Mouse (Mus musculus) liver, embryonic 16.5 days (tissue): ENCODE data around the gene Pi4ka. TPM values are rescaled to one million over a fixed set of nuclear protein-coding genes. Genes with fewer than 3 reads are reported as not detected.
A peak's percentile ranks its signal among the peaks of the same experiment; 100 is the strongest.

Source experiments
- ATAC-seq: fragments of 200-750 bp; cut with Nextera tagmentation; 2 replicates; pipeline ENCODE4 v1.8.0; 2017; ENCODE audit warnings: low read depth, mild to moderate bottlenecking, moderate number of reproducible peaks, moderate library complexity
- H3K27ac ChIP-seq: fragments of 300-500 bp; sonication (generic); 2 replicates; pipeline ENCODE4 v1.5.1; 2014; ENCODE audit warnings: mild to moderate bottlenecking, low read length
- H3K27me3 ChIP-seq: fragments of 300-500 bp; sonication (generic); 2 replicates; pipeline ENCODE4 v1.6.1; 2014; ENCODE audit warnings: low read depth, low read length, mixed read lengths; ENCODE audit not compliant: control insufficient read depth, insufficient read depth
- H3K36me3 ChIP-seq: fragments of 300-500 bp; sonication (generic); 2 replicates; pipeline ENCODE4 v1.6.1; 2014; ENCODE audit warnings: mild to moderate bottlenecking; ENCODE audit not compliant: control insufficient read depth, insufficient read depth
- H3K4me1 ChIP-seq: fragments of 300-500 bp; sonication (generic); 2 replicates; pipeline ENCODE4 v1.6.1; 2014; ENCODE audit warnings: low read depth, low read length, mixed read lengths; ENCODE audit not compliant: control insufficient read depth
- H3K4me2 ChIP-seq: fragments of 300-500 bp; sonication (generic); 2 replicates; pipeline ENCODE4 v1.6.1; 2014; ENCODE audit warnings: low read depth, low read length, mixed read lengths
- H3K4me3 ChIP-seq: fragments of 300-500 bp; sonication (generic); 2 replicates; pipeline ENCODE4 v1.5.1; 2014; ENCODE audit warnings: low read depth, mild to moderate bottlenecking, low read length
- H3K9ac ChIP-seq: fragments of 300-500 bp; sonication (generic); 2 replicates; pipeline ENCODE4 v1.6.1; 2014; ENCODE audit warnings: low read depth, low read length
- H3K9me3 ChIP-seq: fragments of 300-500 bp; sonication (generic); replicated peaks from 2 replicates; pipeline ENCODE4 v1.6.1; 2016; ENCODE audit warnings: low read length; ENCODE audit not compliant: control insufficient read depth
- WGBS: fragments of 180-500 bp; shearing (Covaris S2); extraction: QIAGEN DNeasy Blood & Tissue Kit; methylation state at CpG from one replicate; pipeline ENCODE4 v1.1.7; 2014; ENCODE audit not compliant: insufficient replicate concordance; 5-methylcytosine and 5-hydroxymethylcytosine counted together
- polyA plus RNA-seq: library from polyadenylated mRNA; unstranded; fragments of >200 nt; fragmentation: Nextera tagmentation; extraction: Ambion mirVana; gene quantifications from 2 replicates; pipeline ENCODE4 v1.2.1, GENCODE M21; 2015

Pi4ka gene
- polyA plus RNA-seq, 1 experiment from 2014 or later = 15.2 TPM

GRCm38 (mm10) chr16:17326064-17326463 is 80.0 kb downstream of the Pi4ka start:
- Histone ChIP-seq H3K4me1 (no peaks in the 10 kb centered on the region), H3K9me3 (no peaks in the 10 kb centered on the region), H3K4me2 (no peak overlapping the region), H3K4me3 (no peak overlapping the region), H3K27me3 (no peaks in the 10 kb centered on the region), H3K9ac (no peak overlapping the region), H3K36me3 (no peaks in the 10 kb centered on the region), H3K27ac (no peak overlapping the region)
- WGBS = 71% methylated on average over 2 of the region's 2 CpGs
- ATAC-seq = no peak

- ATAC-seq = no peak
- Histone ChIP-seq H3K9me3 (no peaks in the 10 kb centered on the region), H3K36me3 (no peaks in the 10 kb centered on the region), H3K4me1 (no peaks in the 10 kb centered on the region), H3K27ac (no peak overlapping the region), H3K9ac (no peak overlapping the region), H3K4me3 (no peak overlapping the region), H3K4me2 (no peak overlapping the region), H3K27me3 (no peaks in the 10 kb centered on the region)
- WGBS = 70% methylated on average over 5 of the region's 5 CpGs
Measured at GRCm38 (mm10) chr16:17324745-17325144, 81.4 kb downstream of the Pi4ka start.

GRCm38 (mm10) chr16:17321481-17321880 is 84.6 kb downstream of the Pi4ka start:
- Histone ChIP-seq H3K36me3 (no peaks in the 10 kb centered on the region; the same call in none of the 2 replicates), H3K4me2 (no peak overlapping the region), H3K9ac (no peak overlapping the region), H3K27ac (no peak overlapping the region), H3K4me1 (no peaks in the 10 kb centered on the region), H3K27me3 (no peaks in the 10 kb centered on the region), H3K9me3 (no peaks in the 10 kb centered on the region), H3K4me3 (no peak overlapping the region)
- WGBS = 72% methylated on average over 5 of the region's 5 CpGs
- no peak for ATAC-seq

GRCm38 (mm10) chr16:17316554-17316953 is 89.6 kb downstream of the Pi4ka start:
- Histone ChIP-seq H3K4me3 (no peak overlapping the region), H3K27ac (no peak overlapping the region), H3K9ac (no peak overlapping the region), H3K4me2 (no peak overlapping the region), H3K36me3 (no peaks in the 10 kb centered on the region; the same call in none of the 2 replicates), H3K9me3 (no peaks in the 10 kb centered on the region), H3K27me3 (no peaks in the 10 kb centered on the region), H3K4me1 (no peaks in the 10 kb centered on the region)
- ATAC-seq = no peak
- 75% methylated on average over 7 of the region's 7 CpGs for WGBS

GRCm38 (mm10) chr16:17312531-17312930 is 93.6 kb downstream of the Pi4ka start:
- 67% methylated on average over 5 of the region's 5 CpGs for WGBS
- Histone ChIP-seq H3K27me3 (no peaks in the 10 kb centered on the region), H3K9ac (no peak overlapping the region), H3K4me1 (no peaks in the 10 kb centered on the region), H3K27ac (no peak overlapping the region), H3K4me3 (no peak overlapping the region), H3K36me3 (no peaks in the 10 kb centered on the region; the same call in none of the 2 replicates), H3K4me2 (no peak overlapping the region), H3K9me3 (no peaks in the 10 kb centered on the region)
- ATAC-seq = no peak

- Histone ChIP-seq H3K4me2 (no peak overlapping the region), H3K9ac (no peak overlapping the region), H3K27ac (no peak overlapping the region), H3K36me3 (peaks cover 4% of the 10 kb centered on the region; the same call in 1 of the 2 replicates), H3K27me3 (no peaks in the 10 kb centered on the region), H3K9me3 (no peaks in the 10 kb centered on the region), H3K4me3 (no peak overlapping the region), H3K4me1 (no peaks in the 10 kb centered on the region)
- WGBS = 89% methylated on average over 10 of the region's 10 CpGs
- no peak for ATAC-seq
Measured at GRCm38 (mm10) chr16:17309036-17309435, 97.1 kb downstream of the Pi4ka start.

- peak; percentile 69 for ATAC-seq
- Histone ChIP-seq H3K27ac (no peak overlapping the region), H3K4me1 (no peaks in the 10 kb centered on the region), H3K36me3 (peaks cover 4% of the 10 kb centered on the region), H3K4me2 (no peak overlapping the region), H3K4me3 (no peak overlapping the region), H3K27me3 (no peaks in the 10 kb centered on the region), H3K9me3 (no peaks in the 10 kb centered on the region), H3K9ac (no peak overlapping the region)
- 77% methylated on average over 5 of the region's 5 CpGs for WGBS
Measured at GRCm38 (mm10) chr16:17307461-17307860, 98.7 kb downstream of the Pi4ka start.

GRCm38 (mm10) chr16:17303521-17304245 is 102.4 kb downstream of the Pi4ka start:
- no peaks in the 10 kb centered on the region for H3K27me3 ChIP-seq
- H3K9ac ChIP-seq = no peak overlapping the region
- H3K4me1 ChIP-seq = no peaks in the 10 kb centered on the region
- no peak for ATAC-seq
- peaks cover 4% of the 10 kb centered on the region for H3K36me3 ChIP-seq
- H3K9me3 ChIP-seq = no peaks in the 10 kb centered on the region
- H3K4me2 ChIP-seq = no peak overlapping the region
- 74% methylated on average over 5 of the region's 5 CpGs for WGBS
- no peak overlapping the region for H3K4me3 ChIP-seq
- no peak overlapping the region for H3K27ac ChIP-seq

- H3K27ac ChIP-seq = no peak overlapping the region
- no peak overlapping the region for H3K4me3 ChIP-seq
- H3K36me3 ChIP-seq = peaks cover 6% of the 10 kb centered on the region
- no peaks in the 10 kb centered on the region for H3K9me3 ChIP-seq
- H3K4me1 ChIP-seq = no peaks in the 10 kb centered on the region
- H3K27me3 ChIP-seq = no peaks in the 10 kb centered on the region
- 73% methylated on average over 3 of the region's 3 CpGs for WGBS
- ATAC-seq = no peak
- no peak overlapping the region for H3K9ac ChIP-seq
- H3K4me2 ChIP-seq = no peak overlapping the region
Measured at GRCm38 (mm10) chr16:17300818-17301217, 105.3 kb downstream of the Pi4ka start.
